Mouse (Mus musculus) CH12.LX (cell line): ENCODE data around the gene Hspa12a. TPM values are rescaled to one million over a fixed set of nuclear protein-coding genes. Genes with fewer than 3 reads are reported as not detected.

Experiments
- DNase-seq: peaks from one replicate; pipeline ENCODE4 v3.0.0-alpha.2; 2013; ENCODE audit errors: extremely low read depth
- H3K27ac ChIP-seq: 2 replicates; pipeline ENCODE4 v1.5.1; 2012; ENCODE audit warnings: low read depth, mild to moderate bottlenecking, control low read depth, moderate library complexity; ENCODE audit not compliant: insufficient read depth
- H3K27me3 ChIP-seq: replicated peaks from 2 replicates; pipeline ENCODE3; 2012; ENCODE audit warnings: inconsistent platforms
- H3K36me3 ChIP-seq, 2 experiments: replicated peaks in 1 of 2; 2 replicates each; pipeline versions ENCODE3 to v1.6.1; 2012; ENCODE audit warnings: inconsistent platforms in 1 of 2, low read length in 1 of 2, mild to moderate bottlenecking in 1 of 2, mixed read lengths in 1 of 2, moderate library complexity in 1 of 2; ENCODE audit not compliant: control insufficient read depth in 1 of 2, insufficient read depth in 1 of 2
- H3K4me1 ChIP-seq, 2 experiments: 2 replicates each; pipeline ENCODE4 v1.6.1; 2012; ENCODE audit warnings: inconsistent platforms in 1 of 2, moderate library complexity in 1 of 2; ENCODE audit not compliant: insufficient read depth in 2 of 2, control insufficient read depth in 1 of 2
- H3K4me2 ChIP-seq: 2 replicates; pipeline ENCODE4 v1.6.1; 2012; ENCODE audit warnings: low read depth, mild to moderate bottlenecking, control low read depth; ENCODE audit not compliant: poor library complexity, insufficient read depth, severe bottlenecking
- H3K4me3 ChIP-seq, 3 experiments: fragments of 150-350 bp in 1 of 3; sonication (generic) in 1 of 3; replicated peaks in 1 of 3; 2 replicates each; pipeline versions ENCODE3 to v1.5.1; 2011 to 2012; ENCODE audit warnings: low read depth in 2 of 3, low read length in 2 of 3, mild to moderate bottlenecking in 2 of 3, moderate library complexity in 2 of 3, control low read depth in 1 of 3, improper control_type of control experiment in 1 of 3, inconsistent platforms in 1 of 3, mixed read lengths in 1 of 3; ENCODE audit not compliant: poor library complexity in 1 of 3
- H3K79me2 ChIP-seq: replicated peaks from 2 replicates; pipeline ENCODE4 v1.6.1; 2012; ENCODE audit warnings: mild to moderate bottlenecking, moderate library complexity; ENCODE audit not compliant: control insufficient read depth, poor library complexity, insufficient read depth, severe bottlenecking; ENCODE audit errors: extremely low read depth
- H3K9ac ChIP-seq: 2 replicates; pipeline ENCODE4 v1.6.1; 2012; ENCODE audit warnings: low read depth, mild to moderate bottlenecking, control low read depth, moderate library complexity; ENCODE audit not compliant: insufficient read depth
- H3K9me3 ChIP-seq: replicated peaks from 2 replicates; pipeline ENCODE3; 2012; ENCODE audit warnings: low read length, inconsistent platforms, mixed read lengths
- CHD1 ChIP-seq: IDR thresholded peaks from 2 replicates; pipeline ENCODE4 v1.6.1; 2012; ENCODE audit warnings: low read depth, low read length, improper control_type of control experiment, inconsistent platforms
- CTCF ChIP-seq, 2 experiments: IDR thresholded peaks in 1 of 2; conservative IDR thresholded peaks in 1 of 2; 2 replicates each; pipeline ENCODE4 v1.5.1; 2011 to 2012; ENCODE audit warnings: low read depth in 2 of 2, low read length in 2 of 2, improper control_type of control experiment in 1 of 2, inconsistent platforms in 1 of 2, mild to moderate bottlenecking in 1 of 2, moderate library complexity in 1 of 2
- E2F4 ChIP-seq: IDR thresholded peaks from 2 replicates; pipeline ENCODE4 v1.6.1; 2011; ENCODE audit warnings: low read depth, low read length, improper control_type of control experiment; ENCODE audit not compliant: insufficient replicate concordance
- ELF1 ChIP-seq: IDR thresholded peaks from 2 replicates; pipeline ENCODE4 v1.6.1; 2014; ENCODE audit warnings: low read depth, mild to moderate bottlenecking, inconsistent platforms, low read length, improper control_type of control experiment
- EP300 ChIP-seq: IDR thresholded peaks from 2 replicates; pipeline ENCODE4 v1.6.1; 2011; ENCODE audit warnings: low read length, improper control_type of control experiment
- ETS1 ChIP-seq: conservative IDR thresholded peaks from 2 replicates; pipeline ENCODE4 v1.6.1; 2012; ENCODE audit warnings: low read depth, mild to moderate bottlenecking, inconsistent platforms, low read length, improper control_type of control experiment, moderate library complexity
- GABPA ChIP-seq: IDR thresholded peaks from 2 replicates; pipeline ENCODE4 v1.6.1; 2012; ENCODE audit warnings: low read depth, low read length, improper control_type of control experiment, inconsistent platforms; ENCODE audit not compliant: insufficient replicate concordance
- HCFC1 ChIP-seq: IDR thresholded peaks from 2 replicates; pipeline ENCODE4 v1.6.1; 2012; ENCODE audit warnings: low read depth, mild to moderate bottlenecking, inconsistent platforms, low read length, improper control_type of control experiment
- JUN ChIP-seq: IDR thresholded peaks from 2 replicates; pipeline ENCODE4 v1.6.1; 2011; ENCODE audit warnings: low read depth, mild to moderate bottlenecking, low read length, improper control_type of control experiment, moderate library complexity; ENCODE audit not compliant: insufficient read depth
- KAT2A ChIP-seq: IDR thresholded peaks from 2 replicates; pipeline ENCODE4 v1.6.1; 2012; ENCODE audit warnings: low read length, improper control_type of control experiment, inconsistent platforms; ENCODE audit not compliant: insufficient replicate concordance
- MAFK ChIP-seq: IDR thresholded peaks from 2 replicates; pipeline ENCODE4 v1.6.1; 2011; ENCODE audit warnings: low read length, improper control_type of control experiment; ENCODE audit not compliant: insufficient replicate concordance
- MAX ChIP-seq: IDR thresholded peaks from 2 replicates; pipeline ENCODE4 v1.6.1; 2011; ENCODE audit warnings: low read length, improper control_type of control experiment
- MAZ ChIP-seq: IDR thresholded peaks from 2 replicates; pipeline ENCODE4 v1.6.1; 2012; ENCODE audit warnings: low read depth, mild to moderate bottlenecking, inconsistent platforms, low read length, improper control_type of control experiment, moderate library complexity
- MYC ChIP-seq: IDR thresholded peaks from 2 replicates; pipeline ENCODE4 v1.6.1; 2011; ENCODE audit warnings: low read depth, mild to moderate bottlenecking, improper control_type of control experiment, low read length
- NELFE ChIP-seq: IDR thresholded peaks from 2 replicates; pipeline ENCODE4 v1.6.1; 2011; ENCODE audit warnings: low read depth, low read length, improper control_type of control experiment
- PAX5 ChIP-seq: IDR thresholded peaks from 2 replicates; pipeline ENCODE4 v1.6.1; 2012; ENCODE audit warnings: low read length, inconsistent platforms, mixed read lengths
- POLR2A ChIP-seq: IDR thresholded peaks from 2 replicates; pipeline ENCODE4 v1.6.1; 2011; ENCODE audit warnings: low read depth, mild to moderate bottlenecking, improper control_type of control experiment, low read length
- RAD21 ChIP-seq: IDR thresholded peaks from 2 replicates; pipeline ENCODE4 v1.6.1; 2011; ENCODE audit warnings: low read depth, mild to moderate bottlenecking, low read length, improper control_type of control experiment, moderate library complexity
- RCOR1 ChIP-seq: conservative IDR thresholded peaks from 2 replicates; pipeline ENCODE4 v1.6.1; 2012; ENCODE audit warnings: low read depth, mild to moderate bottlenecking, inconsistent platforms, low read length, improper control_type of control experiment
- SMC3 ChIP-seq: IDR thresholded peaks from 2 replicates; pipeline ENCODE4 v1.6.1; 2011; ENCODE audit warnings: low read depth, low read length, improper control_type of control experiment
- TBP ChIP-seq: conservative IDR thresholded peaks from 2 replicates; pipeline ENCODE4 v1.6.1; 2011; ENCODE audit warnings: low read depth, low read length, improper control_type of control experiment
- TCF12 ChIP-seq: IDR thresholded peaks from 2 replicates; pipeline ENCODE4 v1.6.1; 2014; ENCODE audit warnings: low read depth, mild to moderate bottlenecking, inconsistent platforms, low read length, improper control_type of control experiment
- UBTF ChIP-seq: IDR thresholded peaks from 2 replicates; pipeline ENCODE4 v1.6.1; 2012; ENCODE audit warnings: low read depth, mild to moderate bottlenecking, inconsistent platforms, low read length, improper control_type of control experiment, moderate library complexity
- USF2 ChIP-seq: conservative IDR thresholded peaks from 2 replicates; pipeline ENCODE4 v1.6.1; 2011; ENCODE audit warnings: low read depth, low read length, improper control_type of control experiment
- ZC3H11A ChIP-seq: IDR thresholded peaks from 2 replicates; pipeline ENCODE4 v1.6.1; 2012; ENCODE audit warnings: low read depth, mild to moderate bottlenecking, inconsistent platforms, low read length, improper control_type of control experiment
- ZKSCAN1 ChIP-seq: IDR thresholded peaks from 2 replicates; pipeline ENCODE4 v1.6.1; 2012; ENCODE audit warnings: low read depth, inconsistent platforms, low read length, improper control_type of control experiment, borderline replicate concordance
- ZNF384 ChIP-seq: IDR thresholded peaks from 2 replicates; pipeline ENCODE4 v1.6.1; 2012; ENCODE audit warnings: low read depth, low read length, improper control_type of control experiment, inconsistent platforms
- dilution Hi-C: fragments of 300-500 bp; cut with MboI; formaldehyde crosslinking; loops from 2 replicates; pipeline ENCODE4 v1.14.3; 2020; ENCODE audit warnings: low sequenced_read_pairs; ENCODE audit not compliant: extremely low pct_unique_long_range_greater_than_20kb, extremely low pct_ligation_motif_present
- in situ Hi-C: fragments of 300-500 bp; cut with MboI; formaldehyde crosslinking; loops from 3 replicates; pipeline ENCODE4 v1.14.3; 2019; ENCODE audit warnings: low sequenced_read_pairs, low pct_ligation_motif_present, low pct_unique_long_range_greater_than_20kb, mixed read lengths
- polyA plus RNA-seq: library from polyadenylated mRNA; unstranded; fragments of >175 nt; gene quantifications from 2 replicates; pipeline ENCODE4 v1.2.1, GENCODE M21; 2012; ENCODE audit warnings: low read depth; ENCODE audit not compliant: insufficient read length
- total RNA-seq, 2 experiments: library from RNA; depleted of rRNA; stranded (reverse); fragments of 300-350 nt in 1 of 2; fragments of >200 nt in 1 of 2; gene quantifications; 2 replicates each; pipeline ENCODE4 v1.2.3; 2012 to 2014

Hspa12a gene
- total and polyA plus RNA-seq, 3 experiments: 1.4 to 1.9 (median 1.4) TPM

GRCm38 (mm10) chr19:58806364-58806763 lies 137.1 kb downstream of the Hspa12a start:
- Histone ChIP-seq H3K4me3 (no peak overlapping the region), H3K36me3 (no peaks in the 10 kb centered on the region), H3K4me2 (no peak overlapping the region), H3K79me2 (no peaks in the 10 kb centered on the region), H3K27me3 (no peaks in the 10 kb centered on the region), H3K9ac (no peak overlapping the region), H3K27ac (no peak overlapping the region), H3K9me3 (peaks cover 4% of the 10 kb centered on the region), H3K4me1 (peaks cover 2 to 18% of the 10 kb centered on the region in 2 experiments; a peak in 2 of 4 replicates)
- peak; percentile 57 for DNase-seq
- dilution Hi-C loops (no loop called here), in situ Hi-C loops (no loop called here)
- no peak for TF ChIP-seq CHD1
- no peak for TF ChIP-seq MAZ
- no peak for TF ChIP-seq USF2
- no peak for TF ChIP-seq MYC
- no peak for TF ChIP-seq HCFC1
- no peak for TF ChIP-seq KAT2A
- no peak for TF ChIP-seq E2F4
- TF ChIP-seq PAX5: no peak
- no peak for TF ChIP-seq NELFE
- TF ChIP-seq POLR2A: no peak
- no peak for TF ChIP-seq RCOR1
- TF ChIP-seq ELF1: no peak
- TF ChIP-seq MAFK: no peak
- TF ChIP-seq SMC3: peak; percentile 96
- TF ChIP-seq GABPA: no peak
- TF ChIP-seq JUN: no peak
- no peak for TF ChIP-seq EP300
- TF ChIP-seq ZC3H11A: peak; percentile 79
- no peak for TF ChIP-seq ZKSCAN1
- TF ChIP-seq TCF12: no peak
- TF ChIP-seq MAX: peak; percentile 25; the same call in 1 of the 2 replicates
- no peak for TF ChIP-seq TBP
- no peak for TF ChIP-seq ETS1
- no peak for TF ChIP-seq UBTF
- TF ChIP-seq CTCF (conservative IDR thresholded peaks at IDR 0.05 in 1 of 2, IDR thresholded peaks at IDR 0.05 in 1 of 2; ENCODE audit: low read depth in 2 of 2, low read length in 2 of 2): peak; percentile 38 to 93; a peak in 3 of 4 replicates
- TF ChIP-seq ZNF384: no peak
- TF ChIP-seq RAD21: peak; percentile 86
